Mouse (Mus musculus) lung, adult 10 weeks (tissue): ENCODE data around the gene Vmn1r66. TPM values are rescaled to one million over a fixed set of nuclear protein-coding genes. Genes with fewer than 3 reads are reported as not detected.

Experiments used
- polyA plus RNA-seq: library from polyadenylated mRNA; stranded (reverse); fragments of 350-450 nt; fragmentation: Illumina TruSeq; extraction: RNeasy Lipid Tissue Mini Kit (QIAGEN cat#74804); gene quantifications from one replicate; pipeline ENCODE4 v1.2.3, GENCODE M21; 2014; ENCODE audit warnings: low read depth, low replicate concordance; ENCODE audit not compliant: insufficient read depth

The Vmn1r66 gene
- not detected for polyA plus RNA-seq

GRCm38 (mm10) chr7:10277906-10278305 lies at the start of gene Vmn1r66:
Gene Vmn1r66 (minus strand): TSS chr7:10278006.

Other genes with a start within 250 kb of the Vmn1r66 start
- not detected for gene Vmn2r50, start 224.7 kb downstream of the Vmn1r66 start, polyA plus RNA-seq
- gene Vmn2r51, start 172.3 kb downstream of the Vmn1r66 start, polyA plus RNA-seq = not detected
- not detected for gene Vmn2r52, start 101.4 kb downstream of the Vmn1r66 start, polyA plus RNA-seq
- not detected for gene Vmn1r67, start 165.3 kb upstream of the Vmn1r66 start, polyA plus RNA-seq
- 0.71 TPM for gene Zik1, start 217.4 kb upstream of the Vmn1r66 start, polyA plus RNA-seq